Mouse (Mus musculus): Measurements from ENCODE around the gene Anks1b. TPM values are rescaled to one million over a fixed set of nuclear protein-coding genes. Genes with fewer than 3 reads are reported as not detected.

Gene Anks1b
- total and polyA plus RNA-seq, 3 experiments, result not detected

GRCm38 (mm10) chr10:90190366-90190765, 317.1 kb downstream of the Anks1b start:
- no peaks in the 10 kb centered on the region for H3K36me3 ChIP-seq (ENCODE audit: control insufficient read depth in 1 of 2, insufficient read depth in 2 of 2, low read length in 2 of 2)
- no peak overlapping the region for H3K9ac ChIP-seq (ENCODE audit: control insufficient read depth, low read depth, low read length, poor library complexity, severe bottlenecking)
- H3K79me2 ChIP-seq (ENCODE audit: control insufficient read depth, insufficient read depth, low read length, poor library complexity), result no peaks in the 10 kb centered on the region
- no peaks in the 10 kb centered on the region for H3K27me3 ChIP-seq (ENCODE audit: control insufficient read depth in 1 of 2, insufficient read depth in 2 of 2, low read length in 2 of 2)
- no peaks in the 10 kb centered on the region for H3K9me3 ChIP-seq (replicated peaks; ENCODE audit: insufficient read depth, low read length)
- TF ChIP-seq MYC (IDR thresholded peaks at IDR 0.05; ENCODE audit: low read depth, low read length) (no peak), GABPA (IDR thresholded peaks at IDR 0.05; ENCODE audit: low read depth, low read length) (no peak), ZKSCAN1 (IDR thresholded peaks at IDR 0.05; ENCODE audit: low read depth, low read length) (no peak), TCF12 (IDR thresholded peaks at IDR 0.05; ENCODE audit: low read depth, low read length) (no peak), RAD21 (IDR thresholded peaks at IDR 0.05; ENCODE audit: low read depth, low read length) (no peak), UBTF (IDR thresholded peaks at IDR 0.05; ENCODE audit: borderline replicate concordance, insufficient read depth, low read depth, low read length) (no peak), MAZ (IDR thresholded peaks at IDR 0.05; ENCODE audit: low read depth, low read length) (no peak), POLR2AphosphoS2 (IDR thresholded peaks at IDR 0.05; ENCODE audit: low read length) (no peak), MAX (IDR thresholded peaks at IDR 0.05; ENCODE audit: low read length) (no peak), NRF1 (IDR thresholded peaks at IDR 0.05; ENCODE audit: insufficient read depth, low read depth, low read length, poor library complexity, severe bottlenecking) (no peak), MEF2A (IDR thresholded peaks at IDR 0.05; ENCODE audit: extremely low read depth, insufficient replicate concordance, low read depth, low read length, poor library complexity, severe bottlenecking) (no peak), MYB (IDR thresholded peaks at IDR 0.05; ENCODE audit: low read depth, low read length) (no peak), ZMIZ1 (IDR thresholded peaks at IDR 0.05; ENCODE audit: low read depth, low read length) (no peak)
- no peaks in the 10 kb centered on the region for H3K4me1 ChIP-seq (ENCODE audit: control insufficient read depth in 1 of 2, insufficient read depth in 2 of 2, low read length in 2 of 2)
- H3K4me3 ChIP-seq (ENCODE audit: control insufficient read depth in 1 of 2, insufficient read depth in 1 of 2, low read depth in 2 of 2, low read length in 2 of 2), result no peak overlapping the region
- no peak for DNase-seq (ENCODE audit: low read depth, low spot score)
- H3K27ac ChIP-seq (ENCODE audit: control insufficient read depth, low read depth, low read length), result no peak overlapping the region

- no peaks in the 10 kb centered on the region for H3K9me3 ChIP-seq (replicated peaks; ENCODE audit: insufficient read depth, low read length)
- no peaks in the 10 kb centered on the region for H3K27me3 ChIP-seq (ENCODE audit: control insufficient read depth in 1 of 2, insufficient read depth in 2 of 2, low read length in 2 of 2)
- TF ChIP-seq ELF1 (IDR thresholded peaks at IDR 0.05; ENCODE audit: low read depth, low read length) (no peak), MAFK (IDR thresholded peaks at IDR 0.05; ENCODE audit: borderline replicate concordance, low read depth, low read length) (no peak), MXI1 (IDR thresholded peaks at IDR 0.05; ENCODE audit: low read depth, low read length) (no peak), CHD1 (IDR thresholded peaks at IDR 0.05; ENCODE audit: low read depth, low read length) (no peak), ZC3H11A (IDR thresholded peaks at IDR 0.05; ENCODE audit: low read depth, low read length) (no peak), POLR2A (IDR thresholded peaks at IDR 0.05; ENCODE audit: control insufficient read depth in 1 of 2, insufficient read depth in 1 of 2, low read depth in 1 of 2, low read length in 2 of 2, poor library complexity in 1 of 2) (no peak), RAD21 (IDR thresholded peaks at IDR 0.05; ENCODE audit: low read depth, low read length) (no peak), MAX (IDR thresholded peaks at IDR 0.05; ENCODE audit: low read length) (no peak), TBP (IDR thresholded peaks at IDR 0.05; ENCODE audit: low read depth, low read length) (no peak), TAL1 (IDR thresholded peaks at IDR 0.05; ENCODE audit: low read length) (no peak), SMC3 (IDR thresholded peaks at IDR 0.05; ENCODE audit: low read depth, low read length) (no peak), POLR2AphosphoS5 (IDR thresholded peaks at IDR 0.05; ENCODE audit: borderline replicate concordance, low read depth, low read length) (no peak), MAZ (IDR thresholded peaks at IDR 0.05; ENCODE audit: low read depth, low read length) (no peak), SIN3A (IDR thresholded peaks at IDR 0.05; ENCODE audit: low read length) (no peak), KAT2A (conservative IDR thresholded peaks at IDR 0.05; ENCODE audit: low read depth, low read length) (no peak), ZMIZ1 (IDR thresholded peaks at IDR 0.05; ENCODE audit: low read depth, low read length) (no peak), RCOR1 (IDR thresholded peaks at IDR 0.05; ENCODE audit: low read depth, low read length) (no peak)
- no peak for DNase-seq (ENCODE audit: low read depth, low spot score)
- H3K4me1 ChIP-seq (ENCODE audit: control insufficient read depth in 1 of 2, insufficient read depth in 2 of 2, low read length in 2 of 2), result no peaks in the 10 kb centered on the region
- no peaks in the 10 kb centered on the region for H3K79me2 ChIP-seq (ENCODE audit: control insufficient read depth, insufficient read depth, low read length, poor library complexity)
- H3K9ac ChIP-seq (ENCODE audit: control insufficient read depth, low read depth, low read length, poor library complexity, severe bottlenecking), result no peak overlapping the region
- H3K36me3 ChIP-seq (ENCODE audit: control insufficient read depth in 1 of 2, insufficient read depth in 2 of 2, low read length in 2 of 2), result no peaks in the 10 kb centered on the region
- no peak overlapping the region for H3K27ac ChIP-seq (ENCODE audit: control insufficient read depth, low read depth, low read length)
- H3K4me3 ChIP-seq (ENCODE audit: control insufficient read depth in 1 of 2, insufficient read depth in 1 of 2, low read depth in 2 of 2, low read length in 2 of 2), result no peak overlapping the region
These were observed 323.6 kb downstream of the Anks1b start for GRCm38 (mm10) chr10:90196936-90197335.
